Mouse (Mus musculus) thymus, adult 2 months (tissue): ENCODE measurements at regions not wholly inside any gene's neighbourhood (a gene's known extent, or its start where the extent isn't known, plus 50 kb on each side); places are given as distances from the start of the nearest gene placed in this dataset.

Experiments used
- CTCF ChIP-seq: fragments of 200-500 bp; IDR thresholded peaks from 2 replicates; pipeline ENCODE4 v1.5.1; 2012; ENCODE audit warnings: mild to moderate bottlenecking, control low read depth, low read length, moderate library complexity, borderline replicate concordance; ENCODE audit not compliant: control insufficient read depth, poor library complexity, insufficient read depth; ENCODE audit errors: extremely low read depth
- POLR2A ChIP-seq: fragments of 200-500 bp; IDR thresholded peaks from 2 replicates; pipeline ENCODE4 v1.6.1; 2012; ENCODE audit warnings: mild to moderate bottlenecking, low read length, control low read depth, moderate library complexity; ENCODE audit not compliant: control insufficient read depth, poor library complexity, insufficient read depth; ENCODE audit errors: extremely low read depth

- no peak for TF ChIP-seq CTCF
- TF ChIP-seq POLR2A, result no peak
These were observed 53.2 kb upstream of the Cpsf6 start for GRCm38 (mm10) chr10:117432871-117433546.
